Mouse (Mus musculus): ENCODE measurements around the gene Inpp4b.

DNA sequence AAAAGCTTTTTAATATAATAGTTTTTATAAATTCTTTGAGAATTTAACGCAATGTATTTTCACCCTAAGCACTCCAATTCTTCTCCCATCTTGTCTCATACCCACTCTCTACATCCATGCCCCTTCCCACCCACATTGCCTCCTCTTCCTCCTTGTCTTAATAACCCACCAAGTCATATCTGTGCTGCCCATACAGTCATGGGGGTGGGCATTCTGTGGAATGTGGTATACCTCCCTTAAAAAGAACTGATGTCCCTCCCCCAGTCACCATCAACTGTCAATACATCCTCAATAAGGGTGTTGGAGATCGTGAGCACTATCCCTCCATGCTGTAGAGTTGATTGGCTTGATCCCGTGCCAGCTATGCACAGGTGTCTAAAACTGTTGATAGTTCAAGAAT is 196.0 kb downstream of the Inpp4b start:
- TF ChIP-seq CTCF (IDR thresholded peaks at IDR 0.05; ENCODE audit: low read depth, low read length) = no peak
- TF ChIP-seq POLR2A (IDR thresholded peaks at IDR 0.05; ENCODE audit: borderline replicate concordance, low read depth, low read length) = no peak

Measured in bone marrow macrophage, adult 2 months (primary cell).